Mouse (Mus musculus) bone marrow, adult 2 months (tissue): ENCODE measurements around the gene Shank3.

ENCODE experiments used
- CTCF ChIP-seq: fragments of 200-500 bp; IDR thresholded peaks from 2 replicates; pipeline ENCODE4 v1.5.1; 2011; ENCODE audit warnings: low read length, control low read depth; ENCODE audit not compliant: control insufficient read depth, insufficient read depth
- POLR2A ChIP-seq: fragments of 200-500 bp; IDR thresholded peaks from 2 replicates; pipeline ENCODE4 v1.6.1; 2011; ENCODE audit warnings: low read depth, mild to moderate bottlenecking, control low read depth, low read length, borderline replicate concordance; ENCODE audit not compliant: control insufficient read depth

DNA sequence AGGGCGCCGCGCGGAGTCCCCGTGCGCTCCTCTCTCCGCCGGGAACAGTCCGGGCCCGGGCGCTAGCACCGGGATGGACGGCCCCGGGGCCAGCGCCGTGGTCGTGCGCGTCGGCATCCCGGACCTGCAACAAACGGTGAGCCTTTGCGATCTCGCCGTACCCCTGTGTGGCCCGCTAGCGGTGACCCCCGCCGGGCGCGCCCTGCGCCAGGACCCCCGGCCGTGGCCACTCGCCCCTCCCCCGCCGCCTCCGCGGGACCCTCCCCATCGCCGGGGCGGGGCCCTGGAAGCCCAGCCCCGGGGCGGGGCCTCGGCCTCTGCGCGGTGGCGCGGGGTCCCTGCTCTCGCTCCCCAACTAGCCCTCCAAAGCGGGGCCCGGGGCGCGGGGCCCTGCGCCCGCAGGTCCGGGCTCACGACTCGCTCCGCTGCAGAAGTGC lies 379 bp downstream of the Shank3 start:
- TF ChIP-seq POLR2A (no peak), CTCF (no peak)
